Mouse (Mus musculus) olfactory bulb, adult 2 months (tissue): ENCODE results near the gene Camsap1.

Experiments used
- CTCF ChIP-seq: fragments of 200-500 bp; IDR thresholded peaks from 2 replicates; pipeline ENCODE4 v1.5.1; 2012; ENCODE audit warnings: low read depth, mild to moderate bottlenecking, low read length, moderate library complexity; ENCODE audit not compliant: insufficient read depth
- POLR2A ChIP-seq: fragments of 200-500 bp; IDR thresholded peaks from 2 replicates; pipeline ENCODE4 v1.6.1; 2012; ENCODE audit warnings: mild to moderate bottlenecking, low read depth, low read length, moderate library complexity; ENCODE audit not compliant: insufficient read depth

DNA sequence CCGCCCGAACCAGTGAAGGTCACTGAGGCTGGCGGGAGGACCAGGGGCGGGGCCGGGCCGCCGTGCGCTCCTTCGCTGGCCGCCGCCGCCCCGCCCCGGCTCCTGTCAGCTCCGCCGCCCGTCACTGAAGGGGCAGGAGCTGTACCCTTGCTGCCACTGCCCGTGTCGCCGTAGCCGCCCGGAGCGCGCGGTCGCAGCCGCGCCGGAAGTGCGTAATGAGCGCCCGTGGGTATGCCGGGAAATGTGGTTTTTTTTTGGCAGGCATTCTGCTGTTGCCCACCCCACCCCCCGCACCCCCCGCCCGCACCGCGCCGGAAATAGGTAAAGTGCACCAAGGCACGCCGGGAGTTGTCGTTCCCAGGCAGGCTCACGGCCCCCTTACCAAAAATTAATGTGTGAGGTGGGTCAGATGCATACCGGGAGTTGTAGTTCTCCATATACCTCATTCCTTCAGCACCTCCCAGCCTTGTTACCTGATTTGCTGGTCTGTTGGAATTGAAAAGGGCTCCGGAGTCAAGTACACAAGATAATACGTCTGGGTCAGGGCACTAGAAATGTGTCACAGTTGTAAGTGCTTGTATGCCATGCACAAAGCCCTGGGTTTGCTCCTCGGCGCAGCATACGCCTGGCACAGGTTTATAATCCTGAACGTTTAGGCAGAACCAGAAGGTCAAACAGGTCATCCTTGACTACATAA, 38.6 kb upstream of the Camsap1 start, which contains the start of gene Ubac1:
- TF ChIP-seq CTCF (no peak), POLR2A (peak; percentile 77)
